Mouse (Mus musculus) midbrain, embryonic 16.5 days (tissue): ENCODE results near the gene Bst2. TPM values are rescaled to one million over a fixed set of nuclear protein-coding genes. Genes with fewer than 3 reads are reported as not detected.
A peak's percentile ranks its signal among the peaks of the same experiment; 100 is the strongest.

Experiments used
- ATAC-seq: fragments of 200-750 bp; cut with Nextera tagmentation; 2 replicates; pipeline ENCODE4 v1.8.0; 2017; ENCODE audit warnings: moderate TSS enrichment
- H3K27ac ChIP-seq: fragments of 300-500 bp; sonication (generic); 2 replicates; pipeline ENCODE4 v1.5.1; 2014; ENCODE audit warnings: mild to moderate bottlenecking, low read length, mixed read lengths
- H3K27me3 ChIP-seq: fragments of 300-500 bp; sonication (generic); 2 replicates; pipeline ENCODE4 v1.6.1; 2014; ENCODE audit warnings: low read depth, low read length, mixed read lengths; ENCODE audit not compliant: control insufficient read depth, insufficient read depth
- H3K36me3 ChIP-seq: fragments of 300-500 bp; sonication (generic); 2 replicates; pipeline ENCODE4 v1.6.1; 2014; ENCODE audit warnings: mild to moderate bottlenecking, low read length, moderate library complexity, mixed read lengths; ENCODE audit not compliant: control insufficient read depth, insufficient read depth
- H3K4me1 ChIP-seq: fragments of 300-500 bp; sonication (generic); 2 replicates; pipeline ENCODE4 v1.6.1; 2014; ENCODE audit warnings: mild to moderate bottlenecking, low read length, mixed read lengths; ENCODE audit not compliant: control insufficient read depth, insufficient read depth
- H3K4me2 ChIP-seq: fragments of 300-500 bp; sonication (generic); 2 replicates; pipeline ENCODE4 v1.6.1; 2014; ENCODE audit warnings: mild to moderate bottlenecking, low read length, mixed read lengths
- H3K4me3 ChIP-seq: fragments of 300-500 bp; sonication (generic); 2 replicates; pipeline ENCODE4 v1.5.1; 2014; ENCODE audit warnings: low read depth, mild to moderate bottlenecking, low read length, moderate library complexity, mixed read lengths
- H3K9ac ChIP-seq: fragments of 300-500 bp; sonication (generic); 2 replicates; pipeline ENCODE4 v1.6.1; 2014; ENCODE audit warnings: low read depth, low read length, mixed read lengths
- H3K9me3 ChIP-seq: fragments of 300-500 bp; sonication (generic); replicated peaks from 2 replicates; pipeline ENCODE4 v1.6.1; 2014; ENCODE audit warnings: mild to moderate bottlenecking, low read length, mixed read lengths; ENCODE audit not compliant: control insufficient read depth, poor library complexity, severe bottlenecking
- WGBS: fragments of 180-500 bp; shearing (Covaris S2); extraction: QIAGEN DNeasy Blood & Tissue Kit; methylation state at CpG from one replicate; pipeline ENCODE4 v1.1.7; 2014; 5-methylcytosine and 5-hydroxymethylcytosine counted together
- polyA plus RNA-seq: library from polyadenylated mRNA; unstranded; fragments of >200 nt; fragmentation: Nextera tagmentation; extraction: Ambion mirVana; gene quantifications from 2 replicates; pipeline ENCODE4 v1.2.1, GENCODE M21; 2015

The Bst2 gene
- polyA plus RNA-seq, 1 experiment from 2014 or later, result 7.9 TPM

GRCm38 (mm10) chr8:71497881-71498501 is 39.3 kb downstream of the Bst2 start:
- Histone ChIP-seq H3K9ac (no peak overlapping the region), H3K27me3 (no peaks in the 10 kb centered on the region), H3K4me1 (no peaks in the 10 kb centered on the region; the same call in 1 of the 2 replicates), H3K36me3 (no peaks in the 10 kb centered on the region), H3K27ac (no peak overlapping the region), H3K4me2 (no peak overlapping the region), H3K9me3 (no peaks in the 10 kb centered on the region), H3K4me3 (no peak overlapping the region)
- no peak for ATAC-seq
- WGBS, result 26% methylated on average over 15 of the region's 15 CpGs

- Histone ChIP-seq H3K27ac (no peak overlapping the region), H3K27me3 (no peaks in the 10 kb centered on the region), H3K4me2 (no peak overlapping the region), H3K9me3 (no peaks in the 10 kb centered on the region), H3K4me3 (no peak overlapping the region), H3K4me1 (no peaks in the 10 kb centered on the region; the same call in 1 of the 2 replicates), H3K9ac (no peak overlapping the region), H3K36me3 (peaks cover 7% of the 10 kb centered on the region)
- 96% methylated on average over 1 of the region's 1 CpGs for WGBS
- ATAC-seq, result no peak
These were observed 40.1 kb downstream of the Bst2 start for GRCm38 (mm10) chr8:71497077-71497645.

GRCm38 (mm10) chr8:71496481-71496880 is 40.8 kb downstream of the Bst2 start:
- H3K9me3 ChIP-seq, result no peaks in the 10 kb centered on the region
- peaks cover 12% of the 10 kb centered on the region for H3K36me3 ChIP-seq
- no peak overlapping the region for H3K4me2 ChIP-seq
- WGBS, result 53% methylated on average over 11 of the region's 11 CpGs
- H3K9ac ChIP-seq, result no peak overlapping the region
- no peaks in the 10 kb centered on the region for H3K27me3 ChIP-seq
- no peaks in the 10 kb centered on the region; the same call in 1 of the 2 replicates for H3K4me1 ChIP-seq
- ATAC-seq, result no peak
- H3K27ac ChIP-seq, result no peak overlapping the region
- H3K4me3 ChIP-seq, result no peak overlapping the region

- no peak overlapping the region for H3K27ac ChIP-seq
- no peak overlapping the region for H3K4me3 ChIP-seq
- 93% methylated on average over 5 of the region's 5 CpGs for WGBS
- H3K9ac ChIP-seq, result no peak overlapping the region
- peaks cover 12% of the 10 kb centered on the region for H3K36me3 ChIP-seq
- H3K9me3 ChIP-seq, result no peaks in the 10 kb centered on the region
- ATAC-seq, result no peak
- H3K4me1 ChIP-seq, result no peaks in the 10 kb centered on the region; the same call in 1 of the 2 replicates
- no peak overlapping the region for H3K4me2 ChIP-seq
- H3K27me3 ChIP-seq, result no peaks in the 10 kb centered on the region
These were observed 41.4 kb downstream of the Bst2 start for GRCm38 (mm10) chr8:71495811-71496210.

- no peak overlapping the region for H3K27ac ChIP-seq
- 24% methylated on average over 15 of the region's 16 CpGs for WGBS
- H3K9me3 ChIP-seq, result no peaks in the 10 kb centered on the region
- H3K27me3 ChIP-seq, result no peaks in the 10 kb centered on the region
- peak; percentile 51 for ATAC-seq
- no peaks in the 10 kb centered on the region; the same call in 1 of the 2 replicates for H3K4me1 ChIP-seq
- H3K9ac ChIP-seq, result 0 out of 2 replicates have a peak overlapping the region, but pooled peaks have one; percentile 20
- H3K36me3 ChIP-seq, result peaks cover 12% of the 10 kb centered on the region
- no peak overlapping the region for H3K4me3 ChIP-seq
- H3K4me2 ChIP-seq, result no peak overlapping the region
These were observed 42.2 kb downstream of the Bst2 start for GRCm38 (mm10) chr8:71495039-71495438.

- Histone ChIP-seq H3K4me3 (peak overlapping the region; percentile 79), H3K4me2 (peak overlapping the region; percentile 99), H3K4me1 (peaks cover 27% of the 10 kb centered on the region), H3K9ac (peak overlapping the region; percentile 76), H3K27me3 (no peaks in the 10 kb centered on the region), H3K36me3 (peaks cover 12% of the 10 kb centered on the region), H3K27ac (no peak overlapping the region), H3K9me3 (no peaks in the 10 kb centered on the region)
- ATAC-seq, result peak; percentile 84
- 0% methylated on average over 22 of the region's 22 CpGs for WGBS
These were observed 48.8 kb downstream of the Bst2 start for GRCm38 (mm10) chr8:71488454-71488853.

GRCm38 (mm10) chr8:71487691-71488445 is 49.4 kb downstream of the Bst2 start, which contains the start of gene Gtpbp3:
TSS of gene Gtpbp3 (plus strand) at chr8:71488103.
- H3K4me1 ChIP-seq, result peaks cover 29% of the 10 kb centered on the region
- peak within 1 kb of the TSS; percentile 76 for H3K9ac ChIP-seq
- peak within 1 kb of the TSS; percentile 79 for H3K4me3 ChIP-seq
- H3K9me3 ChIP-seq, result no peaks in the 10 kb centered on the region
- WGBS, result under 1% methylated on average over 33 of the region's 33 CpGs
- peak within 1 kb of the TSS; percentile 99 for H3K4me2 ChIP-seq
- peak; percentile 43 for ATAC-seq
- peaks cover 14% of the 10 kb centered on the region for H3K36me3 ChIP-seq
- H3K27ac ChIP-seq, result peak within 1 kb of the TSS; percentile 48
- H3K27me3 ChIP-seq, result no peaks in the 10 kb centered on the region

GRCm38 (mm10) chr8:71486136-71486529 is 51.1 kb downstream of the Bst2 start:
- peaks cover 7% of the 10 kb centered on the region for H3K36me3 ChIP-seq
- peaks cover 29% of the 10 kb centered on the region for H3K4me1 ChIP-seq
- no peaks in the 10 kb centered on the region for H3K27me3 ChIP-seq
- H3K9ac ChIP-seq, result peak overlapping the region; percentile 60
- H3K27ac ChIP-seq, result peak overlapping the region; percentile 66
- H3K9me3 ChIP-seq, result no peaks in the 10 kb centered on the region
- peak overlapping the region; percentile 93 for H3K4me3 ChIP-seq
- WGBS, result 18% methylated on average over 7 of the region's 7 CpGs
- peak overlapping the region; percentile 92 for H3K4me2 ChIP-seq
- ATAC-seq, result no peak
